Mouse (Mus musculus) embryonic fibroblast, embryonic 13.5 days (primary cell): Measurements from ENCODE around the gene Gm6871.

Experiments
- CTCF ChIP-seq: IDR thresholded peaks from 2 replicates; pipeline ENCODE4 v1.5.1; 2011; ENCODE audit warnings: mild to moderate bottlenecking, control low read depth, low read length, moderate library complexity, borderline replicate concordance; ENCODE audit not compliant: insufficient read depth
- POLR2A ChIP-seq: IDR thresholded peaks from 2 replicates; pipeline ENCODE4 v1.6.1; 2011; ENCODE audit warnings: low read depth, mild to moderate bottlenecking, control low read depth, low read length, moderate library complexity

DNA sequence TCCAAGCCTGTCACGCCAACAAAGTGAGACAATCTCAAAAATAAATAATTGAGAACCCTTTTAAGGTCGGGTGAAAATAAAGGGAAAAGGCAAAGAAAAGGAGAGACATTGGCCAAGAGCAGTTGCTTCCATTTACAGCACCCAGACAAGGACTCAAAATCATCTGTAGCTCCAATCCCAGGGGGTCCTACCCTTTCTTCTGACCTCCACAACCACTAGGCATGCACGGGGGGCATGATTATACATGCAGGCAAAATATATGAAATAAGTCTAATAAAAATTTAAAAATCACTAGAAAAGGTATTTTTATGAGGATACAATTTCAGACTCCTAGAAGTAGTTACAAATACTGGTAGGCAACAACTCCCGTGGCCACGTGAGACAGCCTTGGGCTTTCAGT, 25.2 kb upstream of the Gm6871 start:
- TF ChIP-seq CTCF, result no peak
- TF ChIP-seq POLR2A, result no peak
